Mouse (Mus musculus): ENCODE measurements around the gene Bicdl1.

DNA sequence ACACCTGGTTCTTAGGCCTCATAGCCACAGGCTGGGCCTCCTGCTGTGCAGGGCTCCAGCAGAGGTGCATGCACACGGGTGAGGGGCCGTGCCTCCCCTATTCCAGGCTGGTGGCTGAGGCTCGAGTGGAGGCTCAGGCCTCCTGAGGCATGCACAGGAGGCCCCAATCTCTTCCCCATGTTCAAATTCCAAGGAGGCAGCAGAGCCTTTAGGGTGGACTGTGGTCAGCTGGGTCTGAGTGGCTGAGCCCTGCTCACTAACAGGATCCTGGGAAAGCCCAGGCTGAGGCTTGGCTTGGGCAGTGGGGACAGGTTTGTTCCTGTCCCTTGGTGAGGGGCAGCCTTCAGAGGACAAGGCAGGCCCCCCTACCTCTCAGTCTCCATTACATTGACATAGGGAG lies 82.5 kb downstream of the Bicdl1 start:
- TF ChIP-seq CTCF (conservative IDR thresholded peaks at IDR 0.05; ENCODE audit: insufficient read depth, insufficient read length, low read depth, low read length) (no peak), POLR2A (IDR thresholded peaks at IDR 0.05; ENCODE audit: low read depth, low read length) (no peak)

Data from kidney, adult 2 months (tissue).